Mouse (Mus musculus): ENCODE measurements at regions not wholly inside any gene's neighbourhood (a gene's known extent, or its start where the extent isn't known, plus 50 kb on each side); places are given as distances from the start of the nearest gene placed in this dataset.
"Not testable (repeated sequence)": the region's sequence is repeated elsewhere in the genome, so short reads cannot be mapped to it uniquely, and the experiment has no call there.

- peak; percentile 37 for DNase-seq
These were observed 722.3 kb upstream of the Marcks start for GRCm38 (mm10) chr10:37861001-37861400.

GRCm38 (mm10) chr10:37849291-37849846 lies 710.6 kb upstream of the Marcks start:
- DNase-seq, result no peak

GRCm38 (mm10) chr10:37842820-37843219 lies 704.1 kb upstream of the Marcks start:
- DNase-seq, result no peak

- DNase-seq, result no peak
These were observed 703.1 kb upstream of the Marcks start for GRCm38 (mm10) chr10:37841842-37842241.

- DNase-seq, result no peak
These were observed 699.0 kb upstream of the Marcks start for GRCm38 (mm10) chr10:37837721-37838120.

GRCm38 (mm10) chr10:37813026-37813425 lies 674.3 kb upstream of the Marcks start:
- DNase-seq, result no peak

GRCm38 (mm10) chr10:37812405-37812851 lies 673.7 kb upstream of the Marcks start:
- DNase-seq, result peak; percentile 36

GRCm38 (mm10) chr10:37811789-37812188 lies 673.1 kb upstream of the Marcks start:
- DNase-seq, result no peak

GRCm38 (mm10) chr10:37803225-37803805 lies 664.6 kb upstream of the Marcks start:
- no peak for DNase-seq

- no peak for DNase-seq
These were observed 660.7 kb upstream of the Marcks start for GRCm38 (mm10) chr10:37799397-37799796.

- DNase-seq, result peak; percentile 50
These were observed 659.6 kb upstream of the Marcks start for GRCm38 (mm10) chr10:37798285-37798684.

GRCm38 (mm10) chr10:37797701-37798100 lies 659.0 kb upstream of the Marcks start:
- peak; percentile 12 for DNase-seq

GRCm38 (mm10) chr10:37792878-37793277 lies 654.2 kb upstream of the Marcks start:
- no peak for DNase-seq

GRCm38 (mm10) chr10:37788049-37788448 lies 649.3 kb upstream of the Marcks start:
- no peak for DNase-seq

- peak; percentile 27 for DNase-seq
These were observed 640.9 kb upstream of the Marcks start for GRCm38 (mm10) chr10:37779383-37780302.

GRCm38 (mm10) chr10:37760542-37761367 lies 622.0 kb upstream of the Marcks start:
- no peak for DNase-seq

GRCm38 (mm10) chr10:37741581-37741980 lies 602.9 kb upstream of the Marcks start:
- DNase-seq, result no peak

GRCm38 (mm10) chr10:37739024-37739423 lies 600.3 kb upstream of the Marcks start:
- DNase-seq, result no peak

- no peak for DNase-seq
These were observed 586.9 kb upstream of the Marcks start for GRCm38 (mm10) chr10:37725609-37726008.

- DNase-seq, result not testable (repeated sequence)
These were observed 586.3 kb upstream of the Marcks start for GRCm38 (mm10) chr10:37724994-37725393.

GRCm38 (mm10) chr10:37720748-37721147 lies 582.0 kb upstream of the Marcks start:
- DNase-seq, result no peak

- DNase-seq, result no peak
These were observed 578.2 kb upstream of the Marcks start for GRCm38 (mm10) chr10:37716946-37717345.

- no peak for DNase-seq
These were observed 572.7 kb upstream of the Marcks start for GRCm38 (mm10) chr10:37711459-37711858.
